32 mouse cellular contexts compared by ENCODE assay signal in the genomic region with DNA sequence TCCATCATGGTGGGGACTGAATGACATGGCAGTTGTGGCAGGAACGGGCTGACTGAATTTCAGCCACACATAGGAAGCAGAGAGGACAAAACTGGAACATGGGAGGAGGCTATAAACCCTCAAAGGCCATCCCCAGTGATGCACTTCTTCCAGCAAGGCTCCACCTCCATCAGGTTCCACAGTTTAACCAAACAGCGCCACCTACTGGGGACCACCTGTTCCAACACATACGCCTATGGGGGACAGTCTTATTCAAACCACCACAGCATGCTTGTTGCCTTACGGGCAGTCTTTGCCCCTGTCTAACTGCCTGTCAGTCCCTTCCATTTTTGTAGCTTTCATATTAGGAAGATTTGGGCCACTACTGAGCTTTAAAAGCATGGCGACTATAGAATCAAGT. TPM values are rescaled to one million over a fixed set of nuclear protein-coding genes. Genes with fewer than 3 reads are reported as not detected.
DNase-seq lines count a peak whose midpoint lies in the region; ATAC-seq and TF ChIP-seq lines count a peak whose summit lies in the region.
"Had no signal": no experiment of that assay in that cellular context is flagged by ENCODE, and none has a peak within 500 bp of the region (broad histone marks: within the 10 kb centered on the region; RNA-seq: fewer than 3 reads in every experiment).

No protein-coding gene starts in this region.

- H3K4me1 ChIP-seq in heart, adult 2 months (ENCODE audit: control insufficient read depth, insufficient read depth, low read length), result no peaks in the 10 kb centered on the region
- no peaks in the 10 kb centered on the region for H3K4me1 ChIP-seq in kidney, postnatal 0 days (replicated peaks; ENCODE audit: insufficient read depth, low read length)
- H3K4me1 ChIP-seq in midbrain, postnatal 0 days (ENCODE audit: insufficient read depth, low read length), result no peaks in the 10 kb centered on the region
- no peaks in the 10 kb centered on the region for H3K4me1 ChIP-seq in midbrain, embryonic 14.5 days (ENCODE audit: control insufficient read depth, insufficient read depth, low read length)
- no peaks in the 10 kb centered on the region for H3K4me1 ChIP-seq in cortical plate, adult 2 months (ENCODE audit: control insufficient read depth, insufficient read depth, low read length)
- 0 out of 2 replicates have a peak, but pooled peaks cover 2% of the 10 kb centered on the region for H3K4me1 ChIP-seq in forebrain, embryonic 11.5 days (replicated peaks; ENCODE audit: control insufficient read depth, insufficient read depth, low read length)
- H3K4me1 ChIP-seq: forebrain, embryonic 12.5 days; heart, embryonic 10.5 days; heart, embryonic 15.5 days; limb, embryonic 10.5 days; limb, embryonic 15.5 days; liver, embryonic 13.5 days; lung, embryonic 15.5 days had no signal

- TF ChIP-seq EP300 in heart, adult 2 months (IDR thresholded peaks at IDR 0.05; ENCODE audit: insufficient read depth, low read depth, low read length), result no peak

- DNase-seq in heart, adult 2 months, result no peak
- DNase-seq in heart, adult 8-10 months (ENCODE audit: low spot score), result no peak
- DNase-seq in kidney, postnatal 0 days (ENCODE audit: low spot score), result no peak
- no peak for DNase-seq in kidney, adult 9 months
- no peak for DNase-seq in midbrain, postnatal 0 days (ENCODE audit: low spot score)
- no peak for DNase-seq in midbrain, embryonic 14.5 days
- DNase-seq in forebrain, embryonic 11.5 days (ENCODE audit: low spot score), result no peak
- DNase-seq: adrenal gland, adult 8-10 months; cerebellum, adult 11-12 months; cerebellum, adult 9-11 months; forebrain, postnatal 0 days; kidney, postnatal 25 days; liver, embryonic 13.5 days; retina, postnatal 1 day; right cerebral cortex, postnatal 14 days; thymus, adult 18-20 months; thymus, postnatal 25 days had no signal

- no peak for TF ChIP-seq POLR2A in heart, adult 2 months (IDR thresholded peaks at IDR 0.05; ENCODE audit: insufficient read depth, low read depth, low read length)
- no peak for TF ChIP-seq POLR2A in cortical plate, adult 2 months (IDR thresholded peaks at IDR 0.05; ENCODE audit: extremely low read depth, insufficient read depth, low read length)

- H3K4me3 ChIP-seq in heart, adult 2 months, result no peak overlapping the region
- H3K4me3 ChIP-seq in kidney, postnatal 0 days (replicated peaks; ENCODE audit: low read depth, low read length), result no peak overlapping the region
- no peak overlapping the region for H3K4me3 ChIP-seq in midbrain, postnatal 0 days (ENCODE audit: low read depth, low read length)
- H3K4me3 ChIP-seq in midbrain, embryonic 14.5 days (replicated peaks; ENCODE audit: low read depth, low read length), result no peak overlapping the region
- no peak overlapping the region for H3K4me3 ChIP-seq in cortical plate, adult 2 months (ENCODE audit: insufficient read depth, low read length)
- no peak overlapping the region for H3K4me3 ChIP-seq in forebrain, embryonic 11.5 days (ENCODE audit: low read depth, low read length)
- H3K4me3 ChIP-seq: erythroblast, embryonic 14.5 days; forebrain, embryonic 12.5 days; heart, embryonic 10.5 days; heart, embryonic 15.5 days; hindbrain, embryonic 10.5 days; limb, embryonic 10.5 days; limb, embryonic 15.5 days; liver, embryonic 13.5 days; lung, embryonic 15.5 days; midbrain, embryonic 12.5 days had no signal

- H3K36me3 ChIP-seq in heart, adult 2 months (ENCODE audit: control insufficient read depth, insufficient read depth, low read length), result no peaks in the 10 kb centered on the region
- no peaks in the 10 kb centered on the region for H3K36me3 ChIP-seq in kidney, postnatal 0 days (ENCODE audit: insufficient read depth, low read length)
- no peaks in the 10 kb centered on the region for H3K36me3 ChIP-seq in midbrain, postnatal 0 days (ENCODE audit: insufficient read depth, low read length)
- H3K36me3 ChIP-seq in midbrain, embryonic 14.5 days (ENCODE audit: control insufficient read depth, insufficient read depth, low read length), result no peaks in the 10 kb centered on the region
- no peaks in the 10 kb centered on the region for H3K36me3 ChIP-seq in forebrain, embryonic 11.5 days (ENCODE audit: control insufficient read depth, insufficient read depth, low read length)
- H3K36me3 ChIP-seq: forebrain, embryonic 12.5 days; heart, embryonic 10.5 days; heart, embryonic 15.5 days; hindbrain, embryonic 10.5 days; limb, embryonic 10.5 days; limb, embryonic 15.5 days; liver, embryonic 13.5 days; lung, embryonic 15.5 days; midbrain, embryonic 12.5 days had no signal

- H3K4me2 ChIP-seq in kidney, postnatal 0 days (ENCODE audit: low read length), result no peak overlapping the region
- no peak overlapping the region for H3K4me2 ChIP-seq in midbrain, postnatal 0 days (ENCODE audit: low read depth, low read length, poor library complexity, severe bottlenecking)
- no peak overlapping the region for H3K4me2 ChIP-seq in midbrain, embryonic 14.5 days (ENCODE audit: low read length)
- no peak overlapping the region for H3K4me2 ChIP-seq in forebrain, embryonic 11.5 days (ENCODE audit: low read depth, low read length, severe bottlenecking)
- H3K4me2 ChIP-seq: forebrain, embryonic 12.5 days; heart, embryonic 15.5 days; limb, embryonic 15.5 days; liver, embryonic 13.5 days; lung, embryonic 15.5 days; midbrain, embryonic 12.5 days had no signal

- no peak overlapping the region for H3K9ac ChIP-seq in heart, adult 2 months (ENCODE audit: low read depth, low read length)
- H3K9ac ChIP-seq in kidney, postnatal 0 days (ENCODE audit: low read depth, low read length), result no peak overlapping the region
- H3K9ac ChIP-seq in midbrain, postnatal 0 days (replicated peaks; ENCODE audit: low read length, poor library complexity, severe bottlenecking), result no peak overlapping the region
- H3K9ac ChIP-seq in midbrain, embryonic 14.5 days (replicated peaks; ENCODE audit: low read length), result no peak overlapping the region
- no peak overlapping the region for H3K9ac ChIP-seq in forebrain, embryonic 11.5 days (ENCODE audit: low read length)
- H3K9ac ChIP-seq: forebrain, embryonic 12.5 days; forebrain, postnatal 0 days; heart, embryonic 15.5 days; limb, embryonic 15.5 days; liver, embryonic 13.5 days; lung, embryonic 15.5 days; midbrain, embryonic 12.5 days had no signal

- H3K79me2 ChIP-seq in heart, adult 2 months (replicated peaks; ENCODE audit: control insufficient read depth, insufficient read depth, low read length), result no peaks in the 10 kb centered on the region

- no peaks in the 10 kb centered on the region for H3K27me3 ChIP-seq in heart, adult 2 months (ENCODE audit: control insufficient read depth, insufficient read depth, low read length)
- H3K27me3 ChIP-seq in kidney, postnatal 0 days (ENCODE audit: insufficient read depth, low read length), result no peaks in the 10 kb centered on the region
- no peaks in the 10 kb centered on the region for H3K27me3 ChIP-seq in midbrain, postnatal 0 days (ENCODE audit: insufficient read depth, low read length)
- H3K27me3 ChIP-seq in midbrain, embryonic 14.5 days (ENCODE audit: control insufficient read depth, insufficient read depth, low read length), result no peaks in the 10 kb centered on the region
- no peaks in the 10 kb centered on the region for H3K27me3 ChIP-seq in forebrain, embryonic 11.5 days (ENCODE audit: control insufficient read depth, insufficient read depth, low read length)
- H3K27me3 ChIP-seq: forebrain, embryonic 12.5 days; heart, embryonic 15.5 days; limb, embryonic 15.5 days; liver, embryonic 13.5 days; lung, embryonic 15.5 days; midbrain, embryonic 12.5 days had no signal

- TF ChIP-seq CTCF in heart, adult 2 months (IDR thresholded peaks at IDR 0.05), result peak; percentile 39
- TF ChIP-seq CTCF in kidney, postnatal 0 days (IDR thresholded peaks at IDR 0.05; ENCODE audit: low read depth), result peak; percentile 22
- peak; percentile 12; the same call in 1 of the 2 replicates for TF ChIP-seq CTCF in midbrain, postnatal 0 days (IDR thresholded peaks at IDR 0.05)
- TF ChIP-seq CTCF in cortical plate, adult 2 months (IDR thresholded peaks at IDR 0.05; ENCODE audit: extremely low read depth, insufficient read depth, low read length), result 0 out of 2 replicates have a peak, but pooled peaks have one; percentile 4

- no peaks in the 10 kb centered on the region for H3K9me3 ChIP-seq in kidney, postnatal 0 days (replicated peaks; ENCODE audit: low read length)
- no peaks in the 10 kb centered on the region for H3K9me3 ChIP-seq in midbrain, postnatal 0 days (ENCODE audit: low read length)
- H3K9me3 ChIP-seq in midbrain, embryonic 14.5 days (ENCODE audit: control insufficient read depth, low read length), result no peaks in the 10 kb centered on the region
- no peaks in the 10 kb centered on the region; the same call in 1 of the 2 replicates for H3K9me3 ChIP-seq in forebrain, embryonic 11.5 days (ENCODE audit: control insufficient read depth, low read length)
- H3K9me3 ChIP-seq: heart, embryonic 10.5 days; heart, embryonic 15.5 days; limb, embryonic 10.5 days; limb, embryonic 15.5 days; lung, embryonic 15.5 days had no signal

- intact Hi-C loops in heart, adult 2 months (cut with DNase I), result no loop called here

- no peak for ATAC-seq in kidney, postnatal 0 days (replicated peaks; ENCODE audit: low FRiP score, low read depth)
- no peak for ATAC-seq in midbrain, postnatal 0 days (ENCODE audit: low FRiP score)
- ATAC-seq in midbrain, embryonic 14.5 days (ENCODE audit: low FRiP score, low TSS enrichment), result no peak
- no peak for ATAC-seq in forebrain, embryonic 11.5 days (replicated peaks; ENCODE audit: low FRiP score)
- ATAC-seq: forebrain, postnatal 0 days; hindbrain, embryonic 16.5 days; intestine, embryonic 16.5 days had no signal

- no peak overlapping the region for H3K27ac ChIP-seq in heart, adult 2 months
- no peak overlapping the region for H3K27ac ChIP-seq in kidney, postnatal 0 days
- H3K27ac ChIP-seq in midbrain, postnatal 0 days (ENCODE audit: low read depth, low read length), result no peak overlapping the region
- no peak overlapping the region for H3K27ac ChIP-seq in midbrain, embryonic 14.5 days (replicated peaks; ENCODE audit: low read depth, low read length)
- H3K27ac ChIP-seq in cortical plate, adult 2 months (ENCODE audit: insufficient read depth, low read length), result no peak overlapping the region
- H3K27ac ChIP-seq in forebrain, embryonic 11.5 days (ENCODE audit: low read depth, low read length), result no peak overlapping the region
- H3K27ac ChIP-seq: forebrain, embryonic 12.5 days; heart, embryonic 10.5 days; heart, embryonic 15.5 days; limb, embryonic 10.5 days; limb, embryonic 15.5 days; liver, embryonic 13.5 days; lung, embryonic 15.5 days; midbrain, embryonic 12.5 days had no signal

- WGBS in heart, adult 2 months, result 86% methylated on average over 5 of the region's 5 CpGs
- WGBS in kidney, postnatal 0 days, result 89% methylated on average over 5 of the region's 5 CpGs
- WGBS in midbrain, postnatal 0 days, result 96% methylated on average over 5 of the region's 5 CpGs
- WGBS in midbrain, embryonic 14.5 days, result 92% methylated on average over 5 of the region's 5 CpGs
- WGBS in forebrain, embryonic 11.5 days, result 91% methylated on average over 5 of the region's 5 CpGs

RNA-seq across cellular contexts. Expression of a gene that starts 52.6 kb away (rescaled TPM):
- total RNA-seq in heart, adult 2 months (2021), result 1 to 10 TPM; 5.2 to 5.5 TPM
- 2.8 TPM in 2 replicates for polyA plus RNA-seq in heart, adult 2 months (2012; rRNA removed)
- 1 to 10 TPM; 4.3 to 6.5 (median 5.4) TPM for total RNA-seq in heart, adult 8-10 months (2022)
- 5.5 and 6.2 TPM in 2 replicates for polyA plus RNA-seq in kidney, postnatal 0 days (2015; fragmentation: Nextera tagmentation; extraction: Ambion mirVana)
- total RNA-seq in midbrain, postnatal 0 days (2014; rRNA removed), result 10.1 and 11.0 TPM in 2 replicates
- polyA plus RNA-seq in midbrain, postnatal 0 days (2015; fragmentation: Nextera tagmentation; extraction: Ambion mirVana), result 23.1 and 23.6 TPM in 2 replicates
- polyA plus RNA-seq in midbrain, embryonic 14.5 days (2014; fragmentation: Nextera tagmentation; extraction: Ambion mirVana), result 31.3 and 33.6 TPM in 2 replicates
- polyA plus RNA-seq in cortical plate, adult 2 months (2012; rRNA removed), result 27.7 and 28.2 TPM in 2 replicates
- polyA plus RNA-seq in forebrain, embryonic 11.5 days (2014; fragmentation: Nextera tagmentation; extraction: Ambion mirVana), result 11.7 and 13.6 TPM in 2 replicates
- total RNA-seq: common myeloid progenitor, adult 5-6 weeks; megakaryocyte progenitor cell, adult 5-6 weeks; monocyte, adult 5-6 weeks had no signal
- polyA plus RNA-seq: erythroblast, embryonic 14.5 days had no signal
